Comparison of ENCODE assay signal across 8 mouse cellular contexts in genomic region chr16:9535196-9535595, GRCm38 (mm10).
"Had no signal": no experiment of that assay in that cellular context is flagged by ENCODE, and none has a peak within 500 bp of the region (broad histone marks: within the 10 kb centered on the region; RNA-seq: fewer than 3 reads in every experiment).

No protein-coding gene starts in this region.

- DNase-seq: lung, adult 18-20 months; lung, embryonic 14.5 days; lung, postnatal 10 days; lung, postnatal 36 days; right cerebral cortex, postnatal 14 days; thymus, adult 2 months; thymus, postnatal 25 days; thymus, postnatal 4 days had no signal
